Mouse (Mus musculus): ENCODE results near the gene Spi1.
"Not testable (repeated sequence)": the region's sequence is repeated elsewhere in the genome, so short reads cannot be mapped to it uniquely, and the experiment has no call there.

The Spi1 gene

DNA sequence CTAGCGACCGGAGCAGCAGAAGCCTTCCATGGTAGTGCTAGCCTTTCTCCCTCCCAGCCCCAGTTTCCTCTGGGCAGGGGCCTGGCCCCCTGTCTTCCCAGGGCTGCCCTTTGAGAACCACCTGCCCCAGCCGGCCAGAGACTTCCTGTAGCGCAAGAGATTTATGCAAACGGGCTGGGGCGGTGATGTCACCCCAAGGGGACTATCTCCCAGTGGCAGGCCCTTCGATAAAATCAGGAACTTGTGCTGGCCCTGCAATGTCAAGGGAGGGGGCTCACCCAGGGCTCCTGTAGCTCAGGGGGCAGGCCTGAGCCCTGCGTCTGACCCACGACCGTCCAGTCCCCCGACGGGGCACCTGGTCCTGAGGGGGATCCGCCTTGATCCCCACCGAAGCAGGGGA, 14.3 kb downstream of the Spi1 start:
- DNase-seq (ENCODE audit: low spot score in 2 of 2), result no peak

DNA sequence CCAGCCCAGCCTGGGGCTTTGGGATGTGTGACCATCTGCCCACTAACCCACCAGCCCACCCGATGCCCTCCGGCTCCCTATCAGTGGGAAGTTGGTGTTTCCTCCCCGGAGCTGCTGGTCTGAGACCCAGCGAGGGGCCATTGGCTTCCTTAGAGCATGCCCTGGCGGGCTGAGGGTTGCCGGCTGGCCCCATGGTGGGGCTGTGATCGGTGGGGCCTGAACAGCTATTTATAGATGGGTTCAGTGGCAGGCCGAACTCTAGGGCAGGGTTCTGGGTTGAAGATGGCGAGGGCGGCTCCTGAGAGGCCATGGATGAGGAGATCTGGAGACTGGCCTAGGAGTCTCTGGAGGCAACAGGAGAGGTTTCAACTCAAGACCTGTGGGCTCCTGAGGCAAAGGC, 14.8 kb downstream of the Spi1 start:
- DNase-seq (ENCODE audit: low spot score in 2 of 2), result no peak

DNA sequence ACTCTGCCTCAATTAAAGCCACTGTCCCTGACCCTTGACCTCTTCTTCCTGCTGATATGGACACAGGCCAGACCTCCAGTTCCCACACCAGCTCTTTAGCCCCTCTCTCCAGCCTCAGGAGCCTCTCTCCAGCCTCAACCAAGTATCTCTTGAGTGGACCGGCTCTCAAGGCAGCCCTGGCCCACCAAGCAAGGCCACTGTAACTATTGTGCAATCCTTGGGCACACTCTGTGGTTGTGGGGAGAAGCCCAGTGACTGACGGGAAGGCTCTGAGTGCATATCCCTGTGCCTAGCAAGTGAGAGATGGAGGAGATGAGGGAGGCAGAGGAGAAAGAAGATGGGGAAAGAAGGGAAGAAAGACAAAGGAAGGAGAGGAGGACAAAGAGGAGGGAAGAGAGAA, 16.0 kb downstream of the Spi1 start:
- DNase-seq (ENCODE audit: low spot score in 2 of 2), result no peak

DNA sequence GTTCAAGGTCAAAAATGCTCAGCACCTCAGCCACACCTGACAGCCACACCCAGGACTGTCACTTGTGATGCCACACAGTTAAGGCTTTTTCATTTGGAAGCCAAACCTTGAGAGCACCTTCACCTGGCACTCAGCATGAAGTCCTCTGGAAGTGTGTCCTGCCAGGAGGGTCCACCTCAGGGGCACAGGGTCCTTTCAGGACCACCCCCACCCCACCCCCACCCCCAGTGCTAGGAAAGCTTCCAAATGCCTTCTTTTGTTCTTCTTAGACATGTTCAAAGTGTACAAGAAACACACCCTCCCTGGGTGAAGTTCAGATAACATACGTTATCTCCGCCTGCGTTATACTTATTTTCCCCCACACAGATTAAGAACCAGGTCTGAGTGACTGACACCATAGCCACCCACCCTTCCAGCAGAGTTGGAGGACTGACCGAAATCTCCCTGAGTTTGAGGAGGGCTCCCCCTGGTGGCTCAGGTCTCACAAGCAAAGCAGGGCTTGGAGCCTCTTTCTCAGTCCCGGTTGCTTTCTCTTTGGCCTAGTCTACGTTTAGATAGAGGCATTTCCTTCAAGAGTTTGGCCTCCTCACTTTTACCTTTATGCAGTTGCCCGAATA, 19.0 kb downstream of the Spi1 start:
- peak; percentile 66 to 88 for DNase-seq (ENCODE audit: low spot score in 2 of 2)

DNA sequence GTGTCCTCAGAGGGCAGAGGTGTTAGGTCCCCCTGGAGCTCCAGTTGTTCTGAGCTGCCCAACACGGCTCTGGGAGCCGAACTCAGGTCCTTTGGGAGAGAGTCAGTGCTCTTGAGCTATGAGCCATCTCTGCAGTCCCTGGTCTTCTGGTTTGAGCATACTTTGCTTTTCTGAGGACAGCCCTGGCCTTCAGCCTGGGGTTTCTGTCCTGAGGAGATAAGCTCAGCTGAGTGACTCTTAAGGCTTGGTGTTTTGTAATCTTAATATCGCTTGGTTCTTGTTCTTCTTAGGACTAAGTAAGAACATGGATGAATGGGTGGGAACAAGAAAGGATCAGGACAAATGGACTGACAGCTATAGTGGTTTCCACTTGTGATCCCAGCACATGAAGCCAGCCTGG, 26.0 kb downstream of the Spi1 start:
- no peak for DNase-seq (ENCODE audit: low spot score in 2 of 2)

GRCm38 (mm10) chr2:91109241-91109640, 27.1 kb downstream of the Spi1 start:
- DNase-seq (ENCODE audit: low spot score in 2 of 2), result no peak

DNA sequence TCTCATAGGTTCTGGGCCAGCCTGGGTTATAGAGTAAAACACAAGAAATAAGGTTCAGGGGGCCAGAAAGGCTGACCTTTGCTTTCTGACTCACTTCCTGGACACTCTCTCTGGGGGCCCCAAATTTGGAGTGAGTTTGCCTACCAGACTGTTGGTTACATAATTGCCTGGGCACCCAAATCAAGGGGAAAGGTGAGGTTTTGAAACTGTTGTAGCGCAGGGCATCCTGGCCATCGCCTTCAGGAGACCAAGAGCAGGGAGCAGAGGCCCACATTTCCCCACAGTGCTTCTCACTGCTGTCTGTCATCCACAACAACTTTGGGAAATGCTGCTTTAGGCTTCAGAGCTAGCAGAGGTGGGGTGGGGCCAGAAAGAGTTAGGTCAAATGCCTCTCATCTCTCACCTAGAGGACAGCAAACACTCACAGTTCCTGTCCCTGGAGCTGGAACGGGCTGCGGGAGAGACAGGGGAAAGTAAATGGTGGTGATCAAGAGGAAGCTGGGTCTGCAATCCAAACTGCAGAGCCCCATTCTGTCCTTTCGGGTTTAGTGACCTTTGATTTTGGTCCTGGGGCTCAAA, 27.7 kb downstream of the Spi1 start:
- DNase-seq (ENCODE audit: low spot score in 2 of 2), result no peak

DNA sequence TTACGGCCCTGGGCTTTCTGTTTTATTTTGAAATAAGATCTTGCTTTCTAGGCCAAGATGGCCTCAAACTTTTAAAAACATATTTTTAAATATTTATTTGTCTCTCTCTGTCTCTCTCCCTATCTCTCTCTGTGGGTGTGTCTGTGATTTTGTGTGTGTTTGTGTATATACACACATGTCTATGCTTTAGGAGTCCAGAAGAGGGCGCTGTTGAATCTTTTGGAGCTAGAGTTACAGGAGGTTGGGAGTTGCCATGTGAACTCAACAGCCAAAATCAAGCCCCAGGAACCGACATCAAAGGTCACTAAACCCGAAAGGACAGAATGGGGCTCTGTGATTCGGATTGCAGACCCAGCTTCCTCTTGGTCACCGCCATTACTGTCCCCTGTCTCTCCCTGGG, 28.2 kb downstream of the Spi1 start:
- no peak for DNase-seq (ENCODE audit: low spot score in 2 of 2)

- not testable (repeated sequence) for DNase-seq (ENCODE audit: low spot score in 2 of 2)
Measured at GRCm38 (mm10) chr2:91111832-91112231, 29.6 kb downstream of the Spi1 start.

GRCm38 (mm10) chr2:91112491-91112890, 30.3 kb downstream of the Spi1 start:
- no peak for DNase-seq (ENCODE audit: low spot score in 2 of 2)

DNA sequence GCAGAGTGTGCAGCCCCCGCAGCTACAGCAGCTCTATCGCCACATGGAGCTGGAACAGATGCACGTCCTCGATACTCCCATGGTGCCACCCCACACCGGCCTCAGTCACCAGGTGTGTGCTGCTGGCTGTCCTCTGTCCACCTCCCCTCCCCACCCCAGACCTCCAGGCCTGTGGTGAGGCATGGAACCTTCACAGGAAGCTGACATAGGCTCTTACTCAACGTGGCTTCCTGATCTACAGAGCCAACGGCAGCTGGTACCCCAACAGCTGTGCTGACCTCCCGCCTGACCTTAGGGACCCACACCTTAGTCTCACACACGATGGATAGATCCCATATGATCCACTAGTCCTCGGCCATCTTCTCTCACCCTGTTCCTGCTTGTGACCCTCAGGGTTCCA, 31.1 kb downstream of the Spi1 start:
- no peak for DNase-seq (ENCODE audit: low spot score in 2 of 2)

DNA sequence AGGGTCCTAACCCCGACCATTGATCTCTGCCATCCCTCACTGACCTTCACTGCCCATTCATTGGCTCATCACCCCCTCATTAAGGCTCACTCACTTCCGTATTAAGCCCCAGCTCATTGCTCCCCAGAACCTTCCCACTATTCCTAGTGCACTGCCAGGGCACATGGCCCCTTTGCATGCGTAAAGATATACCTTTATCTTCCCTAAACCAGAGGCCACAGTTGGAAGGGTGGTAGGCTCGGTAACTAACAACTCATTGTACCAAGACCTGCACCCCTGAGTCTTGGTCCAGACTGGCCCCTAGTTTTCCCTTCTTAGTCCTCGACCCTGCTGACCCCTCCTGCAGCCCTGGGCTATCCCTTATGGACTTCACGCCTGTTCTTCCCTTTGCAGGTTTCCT, 31.7 kb downstream of the Spi1 start:
- no peak for DNase-seq (ENCODE audit: low spot score in 2 of 2)

GRCm38 (mm10) chr2:91114781-91115577, 32.8 kb downstream of the Spi1 start:
- DNase-seq (ENCODE audit: low spot score in 2 of 2), result peak; percentile 79 to 88

DNA sequence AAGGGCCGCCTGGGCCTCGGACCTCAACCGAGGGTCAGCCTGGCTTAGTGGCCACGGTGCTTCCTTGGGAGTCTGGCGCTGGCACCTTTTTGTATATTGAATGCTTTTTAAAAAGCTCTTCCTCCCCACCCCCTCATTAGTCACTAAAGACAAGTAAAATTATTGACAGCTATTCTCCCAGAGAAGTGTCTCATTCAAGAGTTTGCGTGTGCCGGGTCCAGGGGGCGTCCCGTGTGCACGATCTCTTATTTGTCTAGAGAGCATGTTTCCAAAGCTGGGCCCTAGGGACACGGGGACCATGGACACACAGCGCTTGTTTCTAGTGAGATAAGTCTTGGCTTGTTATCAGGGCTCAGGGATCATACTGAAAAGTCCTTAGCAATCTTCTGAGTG, 33.4 kb downstream of the Spi1 start:
- DNase-seq (ENCODE audit: low spot score in 2 of 2), result no peak

DNA sequence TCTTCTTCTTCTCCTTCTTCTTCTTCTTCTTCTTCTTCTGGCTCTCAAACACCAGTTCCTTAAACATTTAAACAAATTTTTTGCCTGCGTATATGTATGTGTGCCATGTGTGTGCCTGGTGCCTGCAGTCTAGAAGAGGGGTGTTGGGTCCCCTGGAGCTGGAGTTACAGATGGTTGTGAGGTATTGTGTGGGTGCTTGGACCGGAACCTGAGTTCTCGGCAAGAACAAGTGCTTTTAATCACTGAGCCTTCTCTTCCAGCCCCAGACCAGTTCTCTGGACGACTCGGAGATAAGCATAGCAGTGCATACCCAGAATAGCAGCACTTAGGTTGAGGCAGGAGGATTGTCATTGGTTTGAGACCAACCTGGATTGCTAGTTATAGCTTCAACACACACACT, 34.7 kb downstream of the Spi1 start:
- no peak for DNase-seq (ENCODE audit: low spot score in 2 of 2)

DNA sequence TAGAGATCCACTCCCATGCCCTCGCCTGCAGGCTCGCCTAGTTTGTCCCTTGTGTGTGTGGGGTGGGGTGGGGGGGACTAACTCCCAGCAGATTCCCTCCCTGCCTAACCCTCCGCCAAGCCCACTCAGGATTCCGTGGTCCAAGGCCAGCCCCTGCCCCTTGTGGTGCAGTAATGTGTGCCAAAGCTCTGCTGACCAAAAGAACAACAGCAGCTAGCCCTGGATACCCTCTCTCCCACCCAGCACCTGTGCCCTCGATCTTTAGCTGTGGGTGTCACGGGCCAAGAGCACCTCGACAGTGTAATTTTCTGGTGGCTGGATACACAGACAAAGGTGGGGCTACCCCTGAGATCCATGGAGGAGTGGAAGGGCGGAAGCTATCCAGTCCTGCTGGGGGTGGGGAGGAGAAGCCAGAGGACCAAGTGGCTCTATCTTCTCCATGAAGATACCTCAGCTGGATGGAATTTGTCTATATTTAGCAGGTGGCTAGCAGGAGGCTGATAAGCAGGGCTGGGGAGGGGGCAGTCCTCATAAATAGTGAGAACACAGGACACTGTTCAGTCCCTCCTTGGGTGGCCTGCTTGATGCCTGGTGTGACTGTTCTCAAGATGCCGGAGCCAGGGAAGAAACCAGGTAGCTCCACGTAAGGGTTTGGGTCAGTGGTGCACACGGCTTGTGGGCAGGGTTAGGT, 35.5 kb downstream of the Spi1 start, which contains the start of gene Mybpc3:
Gene Mybpc3 (plus strand): TSS at position 560 of the 691 bp plus-strand sequence.
- no peak for DNase-seq (ENCODE audit: low spot score in 2 of 2)

DNA sequence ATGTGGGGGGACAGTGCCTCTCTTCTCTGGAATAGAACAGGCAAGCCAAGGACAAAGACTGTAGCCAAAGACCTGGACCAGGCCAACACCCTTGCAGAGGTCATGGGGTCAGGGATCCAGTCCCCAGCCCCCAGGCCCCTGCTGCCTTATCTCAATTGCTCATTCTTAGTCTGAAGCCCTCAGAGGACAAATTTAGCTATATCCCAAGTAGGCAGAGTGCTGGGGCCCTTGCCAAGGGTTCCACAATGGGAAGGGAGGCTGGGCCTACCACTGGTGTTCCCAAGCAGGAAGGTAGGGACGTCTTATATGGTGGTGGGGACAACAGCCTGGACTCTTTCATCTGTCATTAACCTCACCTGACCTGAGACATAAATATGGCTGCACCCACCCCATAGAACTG, 36.5 kb downstream of the Spi1 start:
- no peak for DNase-seq (ENCODE audit: low spot score in 2 of 2)

DNA sequence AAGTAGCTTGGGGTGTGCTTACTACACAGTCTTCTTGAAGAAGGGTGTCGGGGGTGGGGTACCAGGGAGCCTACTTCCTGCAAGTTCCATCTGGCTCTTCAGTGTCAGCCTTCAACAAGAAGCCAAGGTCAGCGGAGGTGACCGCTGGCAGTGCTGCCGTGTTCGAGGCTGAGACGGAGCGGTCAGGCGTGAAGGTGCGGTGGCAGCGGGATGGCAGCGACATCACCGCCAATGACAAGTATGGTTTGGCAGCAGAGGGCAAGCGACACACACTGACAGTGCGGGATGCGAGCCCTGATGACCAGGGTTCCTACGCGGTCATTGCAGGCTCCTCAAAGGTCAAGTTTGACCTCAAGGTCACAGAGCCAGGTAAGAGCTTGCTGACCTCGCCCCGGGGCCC, 36.9 kb downstream of the Spi1 start:
- DNase-seq (ENCODE audit: low spot score in 2 of 2), result no peak

DNA sequence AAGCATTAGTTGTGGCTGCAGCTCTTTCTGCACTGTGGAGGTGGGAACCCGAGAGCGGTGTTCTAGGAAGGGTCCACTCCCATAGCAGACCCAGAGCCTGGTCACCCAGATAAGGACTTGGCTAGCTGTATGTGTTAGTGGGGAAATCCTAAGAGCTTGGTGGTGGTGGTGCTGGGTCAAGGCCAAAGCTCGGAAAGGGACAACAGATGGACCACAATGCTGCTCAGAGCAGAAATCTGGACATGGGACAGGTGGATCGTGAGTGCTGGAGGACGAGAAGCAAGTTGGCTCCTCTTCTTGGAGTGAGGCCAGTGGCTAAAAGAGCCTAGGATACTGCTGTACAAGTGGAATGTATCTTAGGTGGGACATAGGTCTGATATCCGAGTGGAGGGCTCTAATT, 37.4 kb downstream of the Spi1 start:
- no peak for DNase-seq (ENCODE audit: low spot score in 2 of 2)

GRCm38 (mm10) chr2:91120261-91120671, 38.1 kb downstream of the Spi1 start:
- no peak for DNase-seq (ENCODE audit: low spot score in 2 of 2)

- no peak for DNase-seq (ENCODE audit: low spot score in 2 of 2)
Measured at GRCm38 (mm10) chr2:91121011-91121410, 38.8 kb downstream of the Spi1 start.

DNA sequence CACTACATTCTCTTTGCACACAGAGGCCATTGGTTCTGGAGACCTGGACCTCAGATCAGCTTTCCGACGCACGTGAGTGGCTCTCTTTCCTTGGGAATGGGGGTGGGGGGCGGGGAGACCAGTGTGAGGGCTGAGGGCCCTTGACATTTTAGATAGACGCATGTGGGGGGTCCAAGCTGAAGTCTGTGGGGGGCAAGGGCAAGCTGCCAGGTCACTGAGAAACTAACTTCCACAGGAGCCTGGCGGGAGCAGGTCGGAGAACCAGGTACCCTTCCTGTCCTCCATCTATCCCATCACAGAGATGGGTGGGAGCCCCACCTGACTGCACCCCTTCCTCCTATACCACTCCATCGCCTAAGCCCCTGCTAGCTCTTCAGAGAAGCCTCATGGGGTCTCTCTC, 39.3 kb downstream of the Spi1 start:
- DNase-seq (ENCODE audit: low spot score in 2 of 2), result no peak

GRCm38 (mm10) chr2:91123521-91123920, 41.3 kb downstream of the Spi1 start:
- DNase-seq (ENCODE audit: low spot score in 2 of 2), result no peak

All from frontal cortex, postnatal 14 days (tissue).